In the genomic region with DNA sequence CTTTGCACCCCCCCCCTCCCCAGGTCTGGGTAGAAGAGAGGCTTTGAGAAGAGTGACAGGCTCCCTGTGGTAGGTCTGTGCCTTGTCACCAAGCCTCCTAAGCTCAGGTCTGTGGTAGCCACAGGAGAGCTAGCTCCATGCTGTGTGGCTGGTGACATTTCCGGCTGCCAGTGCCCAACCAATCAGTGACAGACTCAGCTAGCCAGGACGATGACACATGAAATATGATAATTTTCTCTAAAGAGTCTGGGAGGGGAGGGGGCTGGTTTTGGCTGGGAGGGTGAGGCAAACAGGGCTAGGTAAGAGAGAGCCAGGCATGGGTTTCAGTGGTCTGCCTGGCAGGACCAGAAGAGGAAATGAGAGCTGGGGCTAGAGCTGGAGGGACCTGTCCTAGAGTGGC, we compare ENCODE assay signal across 8 mouse cellular contexts.
A peak's percentile ranks its signal among the peaks of the same experiment; 100 is the strongest.
DNase-seq lines count a peak whose midpoint lies in the region; ATAC-seq and TF ChIP-seq lines count a peak whose summit lies in the region.

No protein-coding gene starts in this region.

- peaks cover 39% of the 10 kb centered on the region for H3K4me1 ChIP-seq in heart, embryonic 12.5 days (replicated peaks)
- H3K4me1 ChIP-seq in CH12.LX (ENCODE audit: control insufficient read depth in 1 of 2, insufficient read depth in 2 of 2) = peaks cover 28 to 86% of the 10 kb centered on the region in 2 experiments
- peaks cover 18% of the 10 kb centered on the region for H3K4me1 ChIP-seq in midbrain, postnatal 0 days (ENCODE audit: insufficient read depth, low read length)

- TF ChIP-seq EP300 in CH12.LX (IDR thresholded peaks at IDR 0.05; ENCODE audit: low read length) = peak; percentile 72

- intact Hi-C loops in heart, postnatal 10 days (cut with DNase I) = loop anchor here (5.0 to 10.0 kb wide), 4 partner anchors 40 to 568 kb away; partner anchors contain the start of gene Hivep3

- no peak overlapping the region for H3K4me3 ChIP-seq in heart, embryonic 12.5 days
- no peak overlapping the region for H3K4me3 ChIP-seq in CH12.LX (replicated peaks in 1 of 3; ENCODE audit: low read depth in 2 of 3, low read length in 2 of 3, poor library complexity in 1 of 3)
- H3K4me3 ChIP-seq in midbrain, postnatal 0 days (ENCODE audit: low read depth, low read length) = no peak overlapping the region

- peak; percentile 49 to 65 for DNase-seq in heart, postnatal 10 days
- peak; percentile 97 for DNase-seq in CH12.LX (ENCODE audit: extremely low read depth)
- peak; percentile 40 to 45 for DNase-seq in layer of hippocampus, adult 8-10 months (ENCODE audit: low spot score in 2 of 2)
- peak; percentile 67 for DNase-seq in midbrain, postnatal 0 days (ENCODE audit: low spot score)
- DNase-seq in kidney, adult 18-20 months = no peak

- H3K27me3 ChIP-seq in heart, embryonic 12.5 days (replicated peaks) = no peaks in the 10 kb centered on the region
- no peaks in the 10 kb centered on the region for H3K27me3 ChIP-seq in CH12.LX (replicated peaks)
- H3K27me3 ChIP-seq in midbrain, postnatal 0 days (ENCODE audit: insufficient read depth, low read length) = no peaks in the 10 kb centered on the region

- H3K9ac ChIP-seq in heart, embryonic 12.5 days = no peak overlapping the region
- H3K9ac ChIP-seq in CH12.LX (ENCODE audit: insufficient read depth, low read depth) = peak overlapping the region; percentile 50
- no peak overlapping the region for H3K9ac ChIP-seq in midbrain, postnatal 0 days (replicated peaks; ENCODE audit: low read length, poor library complexity, severe bottlenecking)

- no peak for ATAC-seq in heart, embryonic 12.5 days (ENCODE audit: insufficient number of reproducible peaks, low FRiP score)
- ATAC-seq in common myeloid progenitor, adult 5-6 weeks (replicated peaks; ENCODE audit: low read depth, poor library complexity, severe bottlenecking) = peak; percentile 92
- ATAC-seq in midbrain, postnatal 0 days (ENCODE audit: low FRiP score) = peak; percentile 63
- no peak for ATAC-seq in erythroid progenitor cell, adult 5-6 weeks (replicated peaks; ENCODE audit: low FRiP score, poor library complexity, severe bottlenecking)

- WGBS in heart, embryonic 12.5 days = 10% methylated on average over 2 of the region's 2 CpGs
- 14% methylated on average over 2 of the region's 2 CpGs for WGBS in midbrain, postnatal 0 days

- dilution Hi-C loops in CH12.LX (cut with MboI; ENCODE audit: extremely low pct_ligation_motif_present, extremely low pct_unique_long_range_greater_than_20kb, low sequenced_read_pairs) = no loop called here

- peaks cover 5% of the 10 kb centered on the region for H3K79me2 ChIP-seq in CH12.LX (replicated peaks; ENCODE audit: control insufficient read depth, extremely low read depth, insufficient read depth, poor library complexity, severe bottlenecking)

- H3K4me2 ChIP-seq in heart, embryonic 12.5 days = no peak overlapping the region
- H3K4me2 ChIP-seq in CH12.LX (ENCODE audit: insufficient read depth, low read depth, poor library complexity, severe bottlenecking) = peak overlapping the region; percentile 92
- H3K4me2 ChIP-seq in midbrain, postnatal 0 days (ENCODE audit: low read depth, low read length, poor library complexity, severe bottlenecking) = no peak overlapping the region

- no peak overlapping the region for H3K27ac ChIP-seq in heart, embryonic 12.5 days (ENCODE audit: poor library complexity, severe bottlenecking)
- peak overlapping the region; percentile 91 for H3K27ac ChIP-seq in CH12.LX (ENCODE audit: insufficient read depth, low read depth)
- H3K27ac ChIP-seq in midbrain, postnatal 0 days (ENCODE audit: low read depth, low read length) = no peak overlapping the region

- TF ChIP-seq CTCF in CH12.LX (conservative IDR thresholded peaks at IDR 0.05 in 1 of 2, IDR thresholded peaks at IDR 0.05 in 1 of 2; ENCODE audit: low read depth in 2 of 2, low read length in 2 of 2) = no peak
- no peak for TF ChIP-seq CTCF in midbrain, postnatal 0 days (IDR thresholded peaks at IDR 0.05)

- TF ChIP-seq POLR2A in CH12.LX (IDR thresholded peaks at IDR 0.05; ENCODE audit: low read depth, low read length) = peak; percentile 84

- no peaks in the 10 kb centered on the region for H3K9me3 ChIP-seq in heart, embryonic 12.5 days (replicated peaks)
- no peaks in the 10 kb centered on the region for H3K9me3 ChIP-seq in CH12.LX (replicated peaks; ENCODE audit: low read length)
- H3K9me3 ChIP-seq in midbrain, postnatal 0 days (ENCODE audit: low read length) = no peaks in the 10 kb centered on the region

- no peaks in the 10 kb centered on the region for H3K36me3 ChIP-seq in heart, embryonic 12.5 days
- peaks cover 0 to 2% of the 10 kb centered on the region in 2 experiments for H3K36me3 ChIP-seq in CH12.LX (replicated peaks in 1 of 2; ENCODE audit: control insufficient read depth in 1 of 2, insufficient read depth in 1 of 2, low read length in 1 of 2)
- no peaks in the 10 kb centered on the region for H3K36me3 ChIP-seq in midbrain, postnatal 0 days (ENCODE audit: insufficient read depth, low read length)

- no peak; the same call in 1 of the 2 replicates for TF ChIP-seq RAD21 in CH12.LX (IDR thresholded peaks at IDR 0.05; ENCODE audit: low read depth, low read length)

- in situ Hi-C loops in CH12.LX (cut with MboI; ENCODE audit: low pct_ligation_motif_present, low pct_unique_long_range_greater_than_20kb, low sequenced_read_pairs) = no loop called here

TF ChIP-seq in CH12.LX, 34 proteins besides CTCF, POLR2A, EP300 and RAD21:
- TF ChIP-seq CHD2 (IDR thresholded peaks at IDR 0.05; ENCODE audit: low read length) (peak; percentile 76; the same call in 1 of the 2 replicates), ETS1 (conservative IDR thresholded peaks at IDR 0.05; ENCODE audit: low read depth, low read length) (peak; percentile 65), JUND (conservative IDR thresholded peaks at IDR 0.05; ENCODE audit: low read depth, low read length) (no peak; the same call in 1 of the 2 replicates), TBP (conservative IDR thresholded peaks at IDR 0.05; ENCODE audit: low read depth, low read length) (peak; percentile 66; the same call in 1 of the 2 replicates), E2F4 (IDR thresholded peaks at IDR 0.05; ENCODE audit: insufficient replicate concordance, low read depth, low read length) (no peak), NRF1 (IDR thresholded peaks at IDR 0.05; ENCODE audit: low read depth, low read length) (no peak), PAX5 (IDR thresholded peaks at IDR 0.05; ENCODE audit: low read length) (no peak), MYC (IDR thresholded peaks at IDR 0.05; ENCODE audit: low read depth, low read length) (no peak), SMC3 (IDR thresholded peaks at IDR 0.05; ENCODE audit: low read depth, low read length) (no peak), HCFC1 (IDR thresholded peaks at IDR 0.05; ENCODE audit: low read depth, low read length) (peak; percentile 56), ZC3H11A (IDR thresholded peaks at IDR 0.05; ENCODE audit: low read depth, low read length) (no peak), USF2 (conservative IDR thresholded peaks at IDR 0.05; ENCODE audit: low read depth, low read length) (no peak), CHD1 (IDR thresholded peaks at IDR 0.05; ENCODE audit: low read depth, low read length) (no peak), BHLHE40 (IDR thresholded peaks at IDR 0.05; ENCODE audit: low read depth, low read length) (peak; percentile 73), USF1 (IDR thresholded peaks at IDR 0.05; ENCODE audit: low read depth, low read length) (no peak), MXI1 (IDR thresholded peaks at IDR 0.05; ENCODE audit: low read depth, low read length) (peak; percentile 52; the same call in 1 of the 2 replicates), MEF2A (IDR thresholded peaks at IDR 0.05; ENCODE audit: borderline replicate concordance, low read depth, low read length) (peak; percentile 69), ELF1 (IDR thresholded peaks at IDR 0.05; ENCODE audit: low read depth, low read length) (peak; percentile 81), ZMIZ1 (IDR thresholded peaks at IDR 0.05; ENCODE audit: low read depth, low read length) (peak; percentile 51; the same call in 1 of the 2 replicates), KAT2A (IDR thresholded peaks at IDR 0.05; ENCODE audit: insufficient replicate concordance, low read length) (no peak), NELFE (IDR thresholded peaks at IDR 0.05; ENCODE audit: low read depth, low read length) (peak; percentile 74; the same call in 1 of the 2 replicates), ZNF384 (IDR thresholded peaks at IDR 0.05; ENCODE audit: low read depth, low read length) (no peak), JUN (IDR thresholded peaks at IDR 0.05; ENCODE audit: insufficient read depth, low read depth, low read length) (no peak; the same call in 1 of the 2 replicates), MAX (IDR thresholded peaks at IDR 0.05; ENCODE audit: low read length) (0 out of 2 replicates have a peak, but pooled peaks have one; percentile 39), POLR2AphosphoS2 (IDR thresholded peaks at IDR 0.05; ENCODE audit: low read depth, low read length) (peak; percentile 53; the same call in 1 of the 2 replicates), GABPA (IDR thresholded peaks at IDR 0.05; ENCODE audit: insufficient replicate concordance, low read depth, low read length) (no peak), MAFK (IDR thresholded peaks at IDR 0.05; ENCODE audit: insufficient replicate concordance, low read length) (0 out of 2 replicates have a peak, but pooled peaks have one; percentile 50), MAZ (IDR thresholded peaks at IDR 0.05; ENCODE audit: low read depth, low read length) (peak; percentile 98), UBTF (IDR thresholded peaks at IDR 0.05; ENCODE audit: low read depth, low read length) (no peak), RCOR1 (conservative IDR thresholded peaks at IDR 0.05; ENCODE audit: low read depth, low read length) (0 out of 2 replicates have a peak, but pooled peaks have one; percentile 23), ZKSCAN1 (IDR thresholded peaks at IDR 0.05; ENCODE audit: borderline replicate concordance, low read depth, low read length) (no peak), IRF4 (IDR thresholded peaks at IDR 0.05; ENCODE audit: low read depth, low read length) (peak; percentile 94), TCF12 (IDR thresholded peaks at IDR 0.05; ENCODE audit: low read depth, low read length) (peak; percentile 87), SIN3A (IDR thresholded peaks at IDR 0.05; ENCODE audit: low read length) (no peak; the same call in none of the 2 replicates)

Comparison
In these comparisons a context has a peak if more than half of its experiments do, and no peak if none do; other contexts are left out.
1. ATAC-seq: peak in common myeloid progenitor, adult 5-6 weeks (single experiment) and midbrain, postnatal 0 days (single experiment); none in heart, embryonic 12.5 days (single experiment) and erythroid progenitor cell, adult 5-6 weeks (single experiment).